Mouse (Mus musculus): ENCODE measurements around the gene Cmtr1. TPM values are rescaled to one million over a fixed set of nuclear protein-coding genes. Genes with fewer than 3 reads are reported as not detected.

The Cmtr1 gene
- total and polyA plus RNA-seq, 3 experiments: 88.8 to 135 (median 105) TPM

- H3K79me2 ChIP-seq (replicated peaks; ENCODE audit: control insufficient read depth, extremely low read depth, insufficient read depth, poor library complexity, severe bottlenecking): no peaks in the 10 kb centered on the region
- H3K9ac ChIP-seq (ENCODE audit: insufficient read depth, low read depth): no peak overlapping the region
- 0 out of 4 replicates have a peak, but pooled peaks cover 0 to 2% of the 10 kb centered on the region in 2 experiments for H3K4me1 ChIP-seq (ENCODE audit: control insufficient read depth in 1 of 2, insufficient read depth in 2 of 2)
- DNase-seq (ENCODE audit: extremely low read depth): no peak
- no peak overlapping the region for H3K27ac ChIP-seq (ENCODE audit: insufficient read depth, low read depth)
- H3K27me3 ChIP-seq (replicated peaks): no peaks in the 10 kb centered on the region
- no peaks in the 10 kb centered on the region for H3K9me3 ChIP-seq (replicated peaks; ENCODE audit: low read length)
- TF ChIP-seq USF1 (IDR thresholded peaks at IDR 0.05; ENCODE audit: low read depth, low read length): no peak
- no peak for TF ChIP-seq EP300 (IDR thresholded peaks at IDR 0.05; ENCODE audit: low read length)
- TF ChIP-seq POLR2AphosphoS2 (IDR thresholded peaks at IDR 0.05; ENCODE audit: low read depth, low read length): no peak
- no peak for TF ChIP-seq USF2 (conservative IDR thresholded peaks at IDR 0.05; ENCODE audit: low read depth, low read length)
- no peak for TF ChIP-seq MYC (IDR thresholded peaks at IDR 0.05; ENCODE audit: low read depth, low read length)
- no peak for TF ChIP-seq MAFK (IDR thresholded peaks at IDR 0.05; ENCODE audit: insufficient replicate concordance, low read length)
- no peak for TF ChIP-seq CHD2 (IDR thresholded peaks at IDR 0.05; ENCODE audit: low read length)
- no peak for TF ChIP-seq IRF4 (IDR thresholded peaks at IDR 0.05; ENCODE audit: low read depth, low read length)
- no peak for TF ChIP-seq RAD21 (IDR thresholded peaks at IDR 0.05; ENCODE audit: low read depth, low read length)
- TF ChIP-seq UBTF (IDR thresholded peaks at IDR 0.05; ENCODE audit: low read depth, low read length): no peak
- TF ChIP-seq BHLHE40 (IDR thresholded peaks at IDR 0.05; ENCODE audit: low read depth, low read length): no peak
- TF ChIP-seq MXI1 (IDR thresholded peaks at IDR 0.05; ENCODE audit: low read depth, low read length): no peak
- no peak for TF ChIP-seq CHD1 (IDR thresholded peaks at IDR 0.05; ENCODE audit: low read depth, low read length)
- no peak for TF ChIP-seq RCOR1 (conservative IDR thresholded peaks at IDR 0.05; ENCODE audit: low read depth, low read length)
- no peak for TF ChIP-seq TBP (conservative IDR thresholded peaks at IDR 0.05; ENCODE audit: low read depth, low read length)
- no peak for TF ChIP-seq SIN3A (IDR thresholded peaks at IDR 0.05; ENCODE audit: low read length)
- TF ChIP-seq NELFE (IDR thresholded peaks at IDR 0.05; ENCODE audit: low read depth, low read length): no peak
- TF ChIP-seq JUN (IDR thresholded peaks at IDR 0.05; ENCODE audit: insufficient read depth, low read depth, low read length): no peak
- TF ChIP-seq KAT2A (IDR thresholded peaks at IDR 0.05; ENCODE audit: insufficient replicate concordance, low read length): no peak
- dilution Hi-C loops (cut with MboI; ENCODE audit: extremely low pct_ligation_motif_present, extremely low pct_unique_long_range_greater_than_20kb, low sequenced_read_pairs) (no loop called here), in situ Hi-C loops (cut with MboI; ENCODE audit: low pct_ligation_motif_present, low pct_unique_long_range_greater_than_20kb, low sequenced_read_pairs) (no loop called here)
- no peak overlapping the region for H3K4me2 ChIP-seq (ENCODE audit: insufficient read depth, low read depth, poor library complexity, severe bottlenecking)
- H3K4me3 ChIP-seq (replicated peaks in 1 of 3; ENCODE audit: low read depth in 2 of 3, low read length in 2 of 3, poor library complexity in 1 of 3): no peak overlapping the region
- peaks cover 68 to 93% of the 10 kb centered on the region in 2 experiments for H3K36me3 ChIP-seq (replicated peaks in 1 of 2; ENCODE audit: control insufficient read depth in 1 of 2, insufficient read depth in 1 of 2, low read length in 1 of 2)
Measured at GRCm38 (mm10) chr17:29632312-29632711, 28.1 kb upstream of the Cmtr1 start.

GRCm38 (mm10) chr17:29635492-29635891, 24.9 kb upstream of the Cmtr1 start:
- dilution Hi-C loops (cut with MboI; ENCODE audit: extremely low pct_ligation_motif_present, extremely low pct_unique_long_range_greater_than_20kb, low sequenced_read_pairs): no loop called here
- H3K4me2 ChIP-seq (ENCODE audit: insufficient read depth, low read depth, poor library complexity, severe bottlenecking): no peak overlapping the region
- no peak for DNase-seq (ENCODE audit: extremely low read depth)
- H3K79me2 ChIP-seq (replicated peaks; ENCODE audit: control insufficient read depth, extremely low read depth, insufficient read depth, poor library complexity, severe bottlenecking): no peaks in the 10 kb centered on the region
- no peak overlapping the region for H3K27ac ChIP-seq (ENCODE audit: insufficient read depth, low read depth)
- TF ChIP-seq MAZ (IDR thresholded peaks at IDR 0.05; ENCODE audit: low read depth, low read length): no peak
- no peak overlapping the region for H3K9ac ChIP-seq (ENCODE audit: insufficient read depth, low read depth)
- H3K4me3 ChIP-seq (replicated peaks in 1 of 3; ENCODE audit: low read depth in 2 of 3, low read length in 2 of 3, poor library complexity in 1 of 3): no peak overlapping the region
- no peaks in the 10 kb centered on the region for H3K27me3 ChIP-seq (replicated peaks)
- peaks cover 69 to 91% of the 10 kb centered on the region in 2 experiments for H3K36me3 ChIP-seq (replicated peaks in 1 of 2; ENCODE audit: control insufficient read depth in 1 of 2, insufficient read depth in 1 of 2, low read length in 1 of 2)
- H3K9me3 ChIP-seq (replicated peaks; ENCODE audit: low read length): no peaks in the 10 kb centered on the region
- 0 out of 4 replicates have a peak, but pooled peaks cover 0 to 2% of the 10 kb centered on the region in 2 experiments for H3K4me1 ChIP-seq (ENCODE audit: control insufficient read depth in 1 of 2, insufficient read depth in 2 of 2)
- in situ Hi-C loops (cut with MboI; ENCODE audit: low pct_ligation_motif_present, low pct_unique_long_range_greater_than_20kb, low sequenced_read_pairs): no loop called here
